In genomic region chr2:105799840-105800239, GRCm38 (mm10) we compare ENCODE assay signal across 9 mouse cellular contexts.
DNase-seq lines count a peak whose midpoint lies in the region; ATAC-seq and TF ChIP-seq lines count a peak whose summit lies in the region.
"Had no signal": no experiment of that assay in that cellular context is flagged by ENCODE, and none has a peak within 500 bp of the region (broad histone marks: within the 10 kb centered on the region; RNA-seq: fewer than 3 reads in every experiment).

No protein-coding gene starts in this region.

- TF ChIP-seq CTCF in forebrain, postnatal 0 days (IDR thresholded peaks at IDR 0.05; ENCODE audit: low read depth), result peak; percentile 34
- TF ChIP-seq CTCF in lung, postnatal 0 days (IDR thresholded peaks at IDR 0.05), result peak; percentile 42

- H3K4me1 ChIP-seq in forebrain, postnatal 0 days (ENCODE audit: insufficient read depth), result no peaks in the 10 kb centered on the region
- H3K4me1 ChIP-seq in forebrain, embryonic 12.5 days, result 0 out of 2 replicates have a peak, but pooled peaks cover 9% of the 10 kb centered on the region
- no peaks in the 10 kb centered on the region for H3K4me1 ChIP-seq in lung, postnatal 0 days (ENCODE audit: insufficient read depth, low read depth, low read length)

- ATAC-seq in forebrain, postnatal 0 days, result no peak
- no peak for ATAC-seq in forebrain, embryonic 12.5 days (ENCODE audit: low FRiP score)
- ATAC-seq in lung, postnatal 0 days, result no peak
- peak; percentile 84 for ATAC-seq in megakaryocyte progenitor cell, adult 5-6 weeks (replicated peaks; ENCODE audit: poor library complexity)
- no peak for ATAC-seq in activated CD4-positive, CD25-positive, alpha-beta regulatory T cell, adult 4 months

- WGBS in forebrain, postnatal 0 days, result 79% methylated on average over 2 of the region's 2 CpGs
- 70% methylated on average over 2 of the region's 2 CpGs for WGBS in forebrain, embryonic 12.5 days
- WGBS in lung, postnatal 0 days, result 83% methylated on average over 2 of the region's 2 CpGs

- intact Hi-C loops in heart, postnatal 14 days (cut with DNase I), result no loop called here

- no peak for DNase-seq in forebrain, postnatal 0 days
- peak; percentile 23 for DNase-seq in lung, postnatal 0 days (ENCODE audit: low spot score)
- DNase-seq in lung, postnatal 14 days, result no peak
- DNase-seq in cerebellum, adult 18-20 months, result peak; percentile 82 to 89
- DNase-seq in heart, postnatal 14 days, result no peak

- no peaks in the 10 kb centered on the region for H3K36me3 ChIP-seq in forebrain, postnatal 0 days (ENCODE audit: insufficient read depth)
- no peaks in the 10 kb centered on the region for H3K36me3 ChIP-seq in forebrain, embryonic 12.5 days (replicated peaks)
- H3K36me3 ChIP-seq in lung, postnatal 0 days (ENCODE audit: insufficient read depth, low read length), result no peaks in the 10 kb centered on the region

- no peak overlapping the region for H3K27ac ChIP-seq in forebrain, postnatal 0 days (ENCODE audit: low read depth, low read length)
- H3K27ac ChIP-seq in forebrain, embryonic 12.5 days, result no peak overlapping the region
- H3K27ac ChIP-seq in lung, postnatal 0 days (ENCODE audit: low read length), result no peak overlapping the region

- H3K4me2 ChIP-seq in forebrain, postnatal 0 days (ENCODE audit: low read depth), result no peak overlapping the region
- H3K4me2 ChIP-seq in forebrain, embryonic 12.5 days, result no peak overlapping the region
- H3K4me2 ChIP-seq in lung, postnatal 0 days (replicated peaks; ENCODE audit: low read depth, low read length), result no peak overlapping the region

- no peak overlapping the region for H3K4me3 ChIP-seq in forebrain, postnatal 0 days (ENCODE audit: low read depth, low read length)
- H3K4me3 ChIP-seq in forebrain, embryonic 12.5 days (replicated peaks), result no peak overlapping the region
- H3K4me3 ChIP-seq in lung, postnatal 0 days (ENCODE audit: low read depth, low read length), result no peak overlapping the region
- H3K4me3 ChIP-seq: erythroblast, embryonic 14.5 days had no signal

- no peaks in the 10 kb centered on the region for H3K27me3 ChIP-seq in forebrain, postnatal 0 days (ENCODE audit: insufficient read depth, low read length)
- no peaks in the 10 kb centered on the region; the same call in 1 of the 2 replicates for H3K27me3 ChIP-seq in forebrain, embryonic 12.5 days
- no peaks in the 10 kb centered on the region for H3K27me3 ChIP-seq in lung, postnatal 0 days (replicated peaks; ENCODE audit: insufficient read depth, low read length)

- no peak for TF ChIP-seq EP300 in lung, postnatal 0 days (IDR thresholded peaks at IDR 0.05)

- H3K9me3 ChIP-seq in forebrain, postnatal 0 days (ENCODE audit: low read length), result no peaks in the 10 kb centered on the region
- H3K9me3 ChIP-seq in forebrain, embryonic 12.5 days, result no peaks in the 10 kb centered on the region
- no peaks in the 10 kb centered on the region for H3K9me3 ChIP-seq in lung, postnatal 0 days (ENCODE audit: low read length)

- no peak overlapping the region for H3K9ac ChIP-seq in forebrain, postnatal 0 days
- H3K9ac ChIP-seq in forebrain, embryonic 12.5 days, result no peak overlapping the region
- no peak overlapping the region for H3K9ac ChIP-seq in lung, postnatal 0 days (replicated peaks; ENCODE audit: low read depth)

Comparison
In these comparisons a context has a peak if more than half of its experiments do, and no peak if none do; other contexts are left out.
1. DNase-seq: peak in lung, postnatal 0 days (single experiment) and cerebellum, adult 18-20 months (2 of 2); none in forebrain, postnatal 0 days (single experiment), lung, postnatal 14 days (single experiment) and heart, postnatal 14 days (0 of 2).